Mouse (Mus musculus) testis, adult 2 months (tissue): ENCODE data around the gene Dennd1b. TPM values are rescaled to one million over a fixed set of nuclear protein-coding genes. Genes with fewer than 3 reads are reported as not detected.

Source experiments
- H3K27ac ChIP-seq: fragments of 200-500 bp; 2 replicates; pipeline ENCODE4 v1.5.1; 2012; ENCODE audit warnings: low read depth, low read length; ENCODE audit not compliant: control insufficient read depth, insufficient read depth
- H3K27me3 ChIP-seq: fragments of 200-500 bp; 2 replicates; pipeline ENCODE4 v1.6.1; 2012; ENCODE audit warnings: mild to moderate bottlenecking, low read length, moderate library complexity; ENCODE audit not compliant: control insufficient read depth, insufficient read depth
- H3K36me3 ChIP-seq: fragments of 200-500 bp; 2 replicates; pipeline ENCODE4 v1.6.1; 2012; ENCODE audit warnings: mild to moderate bottlenecking, low read length; ENCODE audit not compliant: control insufficient read depth, insufficient read depth
- H3K4me1 ChIP-seq: fragments of 200-500 bp; 2 replicates; pipeline ENCODE4 v1.6.1; 2012; ENCODE audit warnings: low read length; ENCODE audit not compliant: control insufficient read depth, insufficient read depth
- H3K4me3 ChIP-seq: fragments of 200-500 bp; 2 replicates; pipeline ENCODE4 v1.5.1; 2012; ENCODE audit warnings: low read depth, mild to moderate bottlenecking, low read length, moderate library complexity, mixed read lengths; ENCODE audit not compliant: control insufficient read depth
- CTCF ChIP-seq: fragments of 200-500 bp; IDR thresholded peaks from 2 replicates; pipeline ENCODE4 v1.5.1; 2012; ENCODE audit warnings: low read depth, mild to moderate bottlenecking, inconsistent platforms, low read length, moderate library complexity; ENCODE audit not compliant: control insufficient read depth, insufficient read depth, insufficient replicate concordance
- POLR2A ChIP-seq: fragments of 200-500 bp; IDR thresholded peaks from 2 replicates; pipeline ENCODE4 v1.6.1; 2012; ENCODE audit warnings: low read depth, mild to moderate bottlenecking, inconsistent platforms, low read length, moderate library complexity; ENCODE audit not compliant: control insufficient read depth
- polyA plus RNA-seq: library from polyadenylated mRNA; depleted of rRNA; stranded (reverse); fragments of >200 nt; gene quantifications from 2 replicates; pipeline ENCODE4 v1.2.3, GENCODE M21; 2012

The Dennd1b gene
- polyA plus RNA-seq, 1 experiment, result 5.8 TPM

DNA sequence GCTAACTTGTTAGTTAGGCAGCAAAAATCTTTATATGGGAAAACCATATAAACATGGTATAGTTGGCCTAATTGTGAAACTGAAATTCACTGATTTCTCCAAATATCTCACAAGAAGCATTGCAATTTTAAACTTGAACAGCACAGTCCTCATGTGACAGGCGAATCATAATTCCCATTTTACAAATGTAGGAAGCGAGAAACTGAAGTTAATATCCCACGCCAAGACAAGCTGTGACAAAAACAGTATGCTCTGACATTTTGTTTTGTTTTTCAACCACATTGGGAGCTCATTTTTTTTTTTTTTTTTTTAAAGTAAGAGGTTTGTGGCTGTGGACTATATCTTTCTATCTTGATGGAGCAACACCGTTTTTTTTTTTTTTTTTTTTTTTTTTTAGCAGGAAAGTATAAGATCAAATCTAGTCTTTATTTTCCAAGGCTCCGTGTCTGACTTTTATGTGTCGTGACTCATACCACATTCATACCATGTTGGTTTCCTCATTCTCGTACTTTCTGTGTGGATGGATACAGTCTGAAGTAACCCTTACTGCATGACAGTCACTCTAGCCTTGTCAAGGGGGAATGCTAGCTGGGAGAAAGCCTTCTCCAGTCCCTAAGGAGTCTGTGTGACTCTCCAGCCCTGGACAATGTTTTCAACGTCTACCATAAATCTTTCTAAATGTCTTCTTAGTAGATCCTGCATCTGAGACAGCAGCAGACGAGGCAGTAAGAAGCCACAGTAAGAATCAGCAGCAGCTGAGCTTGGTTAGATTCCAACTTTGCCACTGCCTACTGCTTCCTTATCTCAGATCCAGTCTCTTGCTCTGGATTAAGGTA, 751 bp upstream of the Dennd1b start:
- H3K4me1 ChIP-seq, result no peaks in the 10 kb centered on the region; the same call in 1 of the 2 replicates
- H3K27me3 ChIP-seq, result no peaks in the 10 kb centered on the region
- H3K4me3 ChIP-seq, result peak overlapping the region; percentile 95; the same call in 1 of the 2 replicates
- no peak for TF ChIP-seq POLR2A
- TF ChIP-seq CTCF, result no peak
- no peaks in the 10 kb centered on the region for H3K36me3 ChIP-seq
- no peak overlapping the region; the same call in 1 of the 2 replicates for H3K27ac ChIP-seq

DNA sequence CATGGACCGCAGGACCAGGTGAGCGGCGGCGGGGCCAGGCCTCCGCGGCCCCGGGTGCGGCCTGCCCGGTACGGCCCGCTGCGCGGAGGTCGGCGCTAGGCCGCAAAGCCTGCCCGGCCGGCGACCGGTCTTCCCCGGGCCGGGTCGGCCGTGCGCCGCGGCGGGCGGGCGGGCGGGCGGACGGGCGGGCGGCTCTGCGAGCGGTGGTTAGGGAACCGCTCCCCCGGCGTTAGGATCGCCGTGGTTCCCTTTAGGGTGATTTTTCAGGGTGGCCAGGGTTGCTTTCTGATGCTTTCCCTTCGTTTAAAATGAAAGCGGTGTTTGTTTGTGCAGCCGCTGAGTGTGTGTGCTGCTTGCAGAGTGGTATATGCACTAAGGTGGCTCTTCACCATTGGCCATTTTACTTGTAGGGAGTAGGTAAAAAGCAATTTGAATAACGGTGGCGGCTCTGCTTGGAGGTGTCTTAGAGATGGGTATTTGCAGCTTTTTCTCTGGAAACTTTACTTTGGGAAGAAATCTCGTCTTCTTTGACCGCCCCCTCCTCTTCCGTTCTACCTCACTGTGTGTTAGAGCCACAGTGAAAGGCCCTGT, 728 bp downstream of the Dennd1b start:
- Histone ChIP-seq H3K4me3 (peak overlapping the region; percentile 95), H3K27ac (peak overlapping the region; percentile 89), H3K36me3 (no peaks in the 10 kb centered on the region), H3K27me3 (no peaks in the 10 kb centered on the region), H3K4me1 (no peaks in the 10 kb centered on the region; the same call in 1 of the 2 replicates)
- no peak for TF ChIP-seq POLR2A
- TF ChIP-seq CTCF, result no peak

DNA sequence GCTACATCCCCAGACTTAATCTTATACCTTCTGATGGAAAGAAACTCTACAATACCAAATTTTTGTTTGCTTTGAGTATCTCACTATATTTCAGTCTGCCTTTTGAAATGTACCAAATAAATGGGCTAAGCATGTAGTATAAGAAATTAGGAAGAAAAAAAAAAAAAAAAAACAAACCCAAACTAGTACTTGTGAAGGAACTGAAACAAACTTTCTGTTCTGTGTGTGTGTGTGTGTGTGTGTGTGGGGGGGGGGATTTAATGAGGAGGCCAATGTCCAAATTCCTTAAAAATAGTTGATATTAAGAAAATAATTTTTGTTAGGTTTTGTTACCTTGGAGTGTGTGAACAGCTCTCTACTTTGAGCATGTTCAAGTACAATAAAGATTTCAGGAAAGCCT, 1.8 kb downstream of the Dennd1b start:
- Histone ChIP-seq H3K27me3 (no peaks in the 10 kb centered on the region), H3K36me3 (no peaks in the 10 kb centered on the region), H3K4me1 (no peaks in the 10 kb centered on the region; the same call in 1 of the 2 replicates), H3K4me3 (no peak overlapping the region), H3K27ac (no peak overlapping the region)
- TF ChIP-seq POLR2A (no peak), CTCF (no peak)

DNA sequence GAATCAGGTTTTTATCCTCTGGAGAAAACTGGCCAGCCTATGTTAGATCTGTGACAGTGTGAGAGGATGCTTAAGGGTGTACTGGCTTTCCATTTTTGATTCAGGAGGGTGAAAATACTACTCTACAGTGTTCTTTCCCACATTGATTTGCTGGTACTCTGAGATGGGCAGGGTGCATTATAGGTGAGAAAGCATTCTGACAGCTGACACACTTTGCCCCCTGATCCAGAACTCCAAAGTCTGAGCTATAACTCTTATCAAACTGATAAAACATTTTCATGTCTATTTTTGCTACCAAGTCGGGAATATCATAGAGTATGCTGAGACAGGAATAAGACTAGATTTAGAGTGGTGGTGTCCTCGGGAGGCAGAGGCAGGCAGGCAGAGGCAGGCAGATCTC, 2.3 kb downstream of the Dennd1b start:
- Histone ChIP-seq H3K36me3 (no peaks in the 10 kb centered on the region), H3K4me3 (no peak overlapping the region), H3K27ac (no peak overlapping the region), H3K4me1 (no peaks in the 10 kb centered on the region; the same call in 1 of the 2 replicates), H3K27me3 (no peaks in the 10 kb centered on the region)
- no peak for TF ChIP-seq CTCF
- no peak for TF ChIP-seq POLR2A

DNA sequence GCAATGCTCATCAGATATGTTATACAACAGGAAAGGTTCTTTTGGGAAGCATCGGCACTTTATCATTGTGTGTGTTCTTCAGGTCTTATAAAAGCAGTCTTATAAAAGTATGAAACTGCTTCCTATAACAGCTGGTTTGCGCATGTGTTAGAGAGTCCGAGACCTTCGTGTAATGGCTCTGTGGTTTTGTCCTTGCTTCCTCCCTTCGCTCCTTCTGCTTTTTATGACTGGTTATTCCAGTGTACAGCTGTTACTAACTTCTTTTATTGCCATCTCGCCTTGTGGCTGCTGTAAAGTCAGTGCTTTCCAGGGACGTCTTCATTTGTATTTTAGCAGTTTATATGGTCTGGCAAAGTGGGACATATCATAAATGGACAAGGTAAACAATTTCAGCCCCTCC, 4.2 kb downstream of the Dennd1b start:
- Histone ChIP-seq H3K27ac (no peak overlapping the region), H3K4me1 (no peaks in the 10 kb centered on the region; the same call in 1 of the 2 replicates), H3K36me3 (no peaks in the 10 kb centered on the region), H3K27me3 (no peaks in the 10 kb centered on the region), H3K4me3 (peak overlapping the region; percentile 51; the same call in 1 of the 2 replicates)
- TF ChIP-seq CTCF, result no peak
- TF ChIP-seq POLR2A, result no peak

DNA sequence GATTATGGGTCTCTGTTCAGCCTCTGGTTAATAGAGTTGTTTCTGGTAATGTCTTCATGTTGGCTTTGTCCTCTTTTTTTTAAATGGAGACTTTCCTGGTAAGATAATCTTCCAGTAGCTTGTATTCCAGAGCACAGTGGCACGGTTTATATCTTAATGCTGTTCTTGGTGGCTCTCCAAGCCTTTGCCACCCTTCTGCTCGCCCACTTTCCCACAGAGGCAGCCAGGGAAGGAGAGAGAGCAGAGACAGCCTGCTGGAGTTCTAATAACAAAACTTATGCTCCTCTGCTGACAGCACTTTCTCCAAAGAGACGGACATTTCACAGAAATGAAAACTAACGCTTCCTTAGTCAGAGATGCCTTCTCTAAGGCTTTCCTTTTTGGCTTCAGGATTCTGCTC, 6.8 kb downstream of the Dennd1b start:
- TF ChIP-seq POLR2A, result no peak
- no peak for TF ChIP-seq CTCF
- no peak overlapping the region for H3K4me3 ChIP-seq
- H3K36me3 ChIP-seq, result no peaks in the 10 kb centered on the region
- no peaks in the 10 kb centered on the region for H3K27me3 ChIP-seq
- H3K27ac ChIP-seq, result no peak overlapping the region
- no peaks in the 10 kb centered on the region for H3K4me1 ChIP-seq

DNA sequence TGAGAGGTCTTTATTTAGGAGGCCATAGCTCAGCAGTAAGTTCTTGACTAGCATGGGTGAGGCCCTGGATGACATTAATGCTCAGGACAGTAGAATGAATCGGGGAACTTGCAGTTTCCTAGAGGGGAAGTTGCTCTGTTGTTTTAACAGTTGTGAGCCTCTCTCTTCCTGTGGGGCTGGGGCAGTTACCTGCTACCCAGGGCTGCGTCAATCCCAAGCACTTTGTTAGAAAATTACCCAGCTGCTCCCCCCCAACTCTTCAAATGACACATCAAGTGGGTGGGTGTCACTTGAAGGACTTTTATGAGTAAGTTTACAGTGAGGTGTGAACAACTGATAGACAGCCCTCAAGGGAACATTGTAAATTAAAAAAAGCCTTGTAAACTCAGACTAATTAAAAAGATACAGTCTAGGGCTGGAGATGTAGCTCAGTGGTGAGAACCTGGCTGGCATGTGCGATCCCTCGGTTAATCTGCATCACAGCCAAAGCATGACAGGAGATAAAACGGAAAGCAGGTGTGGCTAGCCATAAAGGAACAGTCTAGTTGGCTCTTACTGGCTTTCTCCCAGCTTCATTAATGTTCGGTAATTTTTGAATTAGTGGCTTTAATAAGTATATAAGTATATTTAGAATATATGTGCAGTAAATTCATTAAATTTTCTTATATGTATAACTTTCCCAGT, 10.4 kb downstream of the Dennd1b start:
- H3K27ac ChIP-seq, result no peak overlapping the region
- no peaks in the 10 kb centered on the region for H3K4me1 ChIP-seq
- no peak overlapping the region for H3K4me3 ChIP-seq
- H3K36me3 ChIP-seq, result no peaks in the 10 kb centered on the region
- no peaks in the 10 kb centered on the region for H3K27me3 ChIP-seq
- TF ChIP-seq CTCF (no peak), POLR2A (no peak)
